Mouse (Mus musculus): ENCODE data around the gene Capza1.

DNA sequence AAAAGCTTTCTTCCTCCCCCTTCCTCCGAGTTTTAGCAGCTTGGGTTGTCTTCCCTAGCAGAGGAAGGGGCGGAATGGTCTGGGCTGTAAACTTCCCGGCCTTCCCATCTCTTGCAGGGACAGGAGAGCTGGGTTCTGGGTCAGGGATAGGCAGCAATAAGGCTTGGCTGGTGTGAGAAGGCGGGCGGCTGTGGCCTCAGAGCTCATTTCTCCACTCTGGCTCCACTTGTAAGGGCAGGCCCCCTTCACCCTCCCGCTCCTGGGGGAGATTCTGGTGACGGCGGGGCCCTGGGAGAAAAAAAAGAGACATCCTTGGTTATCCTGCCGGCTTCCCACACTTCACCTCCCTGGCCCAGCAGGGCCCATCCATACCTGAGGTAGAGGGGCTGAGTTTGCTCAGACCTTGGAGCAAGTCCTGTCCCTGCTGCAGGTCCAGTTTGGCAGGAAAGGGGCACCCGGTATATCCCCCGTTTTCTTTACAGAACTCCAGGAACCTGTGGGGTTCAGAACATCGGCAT is 69.3 kb downstream of the Capza1 start:
- no peak for TF ChIP-seq CTCF (IDR thresholded peaks at IDR 0.05; ENCODE audit: low read depth)
- no peak for TF ChIP-seq EP300 (optimal IDR thresholded peaks at IDR 0.05)
